Mouse (Mus musculus) forebrain, postnatal 0 days (tissue): ENCODE measurements at regions not wholly inside any gene's neighbourhood (a gene's known extent, or its start where the extent isn't known, plus 50 kb on each side); places are given as distances from the start of the nearest gene placed in this dataset.
"Not testable (repeated sequence)": the region's sequence is repeated elsewhere in the genome, so short reads cannot be mapped to it uniquely, and the experiment has no call there.

ENCODE experiments used
- ATAC-seq: fragments of 200-750 bp; cut with Nextera tagmentation; 2 replicates; pipeline ENCODE4 v1.8.0; 2017; ENCODE audit warnings: mild to moderate bottlenecking, moderate library complexity
- DNase-seq: peaks from one replicate; pipeline ENCODE4 v3.0.0-alpha.2; 2015
- H3K27ac ChIP-seq: fragments of 300-500 bp; sonication (generic); 2 replicates; pipeline ENCODE4 v1.5.1; 2014; ENCODE audit warnings: low read depth, mild to moderate bottlenecking, antibody characterized with exemption, low read length, moderate library complexity, mixed read lengths
- H3K27me3 ChIP-seq: fragments of 300-500 bp; sonication (generic); 2 replicates; pipeline ENCODE4 v1.6.1; 2014; ENCODE audit warnings: mild to moderate bottlenecking, low read length, mixed read lengths; ENCODE audit not compliant: insufficient read depth
- H3K36me3 ChIP-seq: fragments of 300-500 bp; sonication (generic); 2 replicates; pipeline ENCODE4 v1.6.1; 2014; ENCODE audit warnings: mild to moderate bottlenecking, moderate library complexity; ENCODE audit not compliant: insufficient read depth
- H3K4me1 ChIP-seq: fragments of 300-500 bp; sonication (generic); 2 replicates; pipeline ENCODE4 v1.6.1; 2014; ENCODE audit warnings: antibody characterized with exemption; ENCODE audit not compliant: insufficient read depth
- H3K4me2 ChIP-seq: fragments of 300-500 bp; sonication (generic); 2 replicates; pipeline ENCODE4 v1.6.1; 2014; ENCODE audit warnings: low read depth, mild to moderate bottlenecking, moderate library complexity
- H3K4me3 ChIP-seq: fragments of 300-500 bp; sonication (generic); 2 replicates; pipeline ENCODE4 v1.5.1; 2014; ENCODE audit warnings: low read depth, low read length, mixed read lengths
- H3K9ac ChIP-seq: fragments of 300-500 bp; sonication (generic); 2 replicates; pipeline ENCODE4 v1.6.1; 2014; ENCODE audit warnings: mild to moderate bottlenecking
- H3K9me3 ChIP-seq: fragments of 300-500 bp; sonication (generic); 2 replicates; pipeline ENCODE4 v1.6.1; 2016; ENCODE audit warnings: low read length
- CTCF ChIP-seq: sonication (generic); IDR thresholded peaks from 2 replicates; pipeline ENCODE4 v1.5.1; 2016; ENCODE audit warnings: antibody characterized with exemption, control low read depth, low read depth
- WGBS: fragments of 180-500 bp; shearing (Covaris S2); extraction: QIAGEN DNeasy Blood & Tissue Kit; methylation state at CpG from one replicate; pipeline ENCODE4 v1.1.7; 2014; 5-methylcytosine and 5-hydroxymethylcytosine counted together

DNA sequence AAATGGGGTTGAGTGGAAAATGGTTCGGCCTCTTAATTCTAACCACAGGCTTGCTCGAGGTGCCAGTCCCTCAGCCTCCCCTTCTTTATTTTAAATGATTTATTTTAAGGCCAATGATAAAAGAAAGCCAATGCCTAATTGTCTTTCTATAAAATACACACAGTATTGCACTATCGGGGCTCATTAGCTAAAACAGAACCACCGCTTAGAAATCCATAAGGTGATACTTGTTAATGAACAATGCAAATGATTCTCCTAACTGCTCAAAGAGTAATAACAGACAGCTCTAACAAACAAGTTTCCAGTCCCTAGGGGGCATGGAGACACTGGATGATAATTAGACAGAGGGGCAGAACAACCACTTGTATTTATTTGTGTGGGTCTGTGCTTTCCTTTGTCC is 58.8 kb downstream of the Emx2 start:
- Histone ChIP-seq H3K27me3 (no peaks in the 10 kb centered on the region), H3K4me3 (no peak overlapping the region), H3K4me1 (no peaks in the 10 kb centered on the region), H3K9ac (no peak overlapping the region), H3K27ac (no peak overlapping the region), H3K9me3 (no peaks in the 10 kb centered on the region), H3K4me2 (no peak overlapping the region), H3K36me3 (no peaks in the 10 kb centered on the region)
- TF ChIP-seq CTCF: no peak
- DNase-seq (no peak), ATAC-seq (no peak)
- WGBS: 49% methylated on average over 4 of the region's 4 CpGs

DNA sequence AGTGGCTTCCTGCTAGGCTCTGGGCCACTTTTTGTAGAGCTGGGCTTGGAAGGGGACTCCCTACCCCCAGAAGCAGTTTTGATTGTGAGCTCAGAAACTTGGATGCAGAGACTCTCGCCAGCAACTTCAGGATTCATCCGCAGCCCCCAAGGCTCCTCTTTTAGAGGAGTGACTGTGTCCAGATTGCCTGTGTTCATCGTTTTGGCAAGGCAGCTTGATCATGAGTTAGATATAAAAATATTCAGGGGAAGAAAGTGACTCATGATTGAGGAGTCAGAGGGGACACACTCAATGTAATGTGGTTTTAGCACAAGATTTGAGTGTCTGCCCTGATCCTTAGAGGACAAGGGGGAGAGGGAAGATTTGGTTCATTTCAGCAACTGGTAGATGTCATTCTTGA is 61.0 kb downstream of the Emx2 start:
- H3K36me3 ChIP-seq: no peaks in the 10 kb centered on the region
- peaks cover 4% of the 10 kb centered on the region; the same call in 1 of the 2 replicates for H3K4me1 ChIP-seq
- 79% methylated on average over 3 of the region's 3 CpGs for WGBS
- no peaks in the 10 kb centered on the region for H3K27me3 ChIP-seq
- TF ChIP-seq CTCF: no peak
- ATAC-seq (no peak), DNase-seq (no peak)
- H3K4me3 ChIP-seq: no peak overlapping the region
- no peak overlapping the region for H3K27ac ChIP-seq
- no peak overlapping the region for H3K9ac ChIP-seq
- no peak overlapping the region for H3K4me2 ChIP-seq
- no peaks in the 10 kb centered on the region for H3K9me3 ChIP-seq

DNA sequence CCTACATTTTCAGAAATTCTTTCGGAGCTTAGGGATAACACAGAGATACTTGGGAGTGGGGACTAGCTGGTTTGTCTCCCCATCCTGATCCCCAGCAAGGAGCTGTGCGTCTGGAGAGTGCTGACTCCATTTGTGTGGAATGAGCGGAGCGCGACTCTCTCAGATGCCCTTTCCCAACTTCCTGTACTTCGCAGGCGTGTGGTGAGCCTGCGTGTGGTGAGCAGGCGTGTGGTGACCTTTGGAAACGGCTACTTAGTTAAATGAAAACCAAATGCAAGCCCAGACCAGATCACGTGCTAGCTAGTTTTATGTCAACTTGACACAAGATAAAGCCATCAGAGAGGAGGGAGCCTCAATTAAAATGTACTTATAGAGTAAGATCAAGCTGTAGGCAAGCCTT is 64.0 kb downstream of the Emx2 start:
- H3K27ac ChIP-seq: no peak overlapping the region
- no peaks in the 10 kb centered on the region for H3K36me3 ChIP-seq
- H3K4me3 ChIP-seq: no peak overlapping the region
- H3K9me3 ChIP-seq: no peaks in the 10 kb centered on the region
- ATAC-seq: no peak
- WGBS: 91% methylated on average over 11 of the region's 11 CpGs
- no peak overlapping the region for H3K9ac ChIP-seq
- DNase-seq: no peak
- H3K4me1 ChIP-seq: peaks cover 4% of the 10 kb centered on the region; the same call in 1 of the 2 replicates
- H3K4me2 ChIP-seq: no peak overlapping the region
- no peaks in the 10 kb centered on the region for H3K27me3 ChIP-seq
- TF ChIP-seq CTCF: no peak

DNA sequence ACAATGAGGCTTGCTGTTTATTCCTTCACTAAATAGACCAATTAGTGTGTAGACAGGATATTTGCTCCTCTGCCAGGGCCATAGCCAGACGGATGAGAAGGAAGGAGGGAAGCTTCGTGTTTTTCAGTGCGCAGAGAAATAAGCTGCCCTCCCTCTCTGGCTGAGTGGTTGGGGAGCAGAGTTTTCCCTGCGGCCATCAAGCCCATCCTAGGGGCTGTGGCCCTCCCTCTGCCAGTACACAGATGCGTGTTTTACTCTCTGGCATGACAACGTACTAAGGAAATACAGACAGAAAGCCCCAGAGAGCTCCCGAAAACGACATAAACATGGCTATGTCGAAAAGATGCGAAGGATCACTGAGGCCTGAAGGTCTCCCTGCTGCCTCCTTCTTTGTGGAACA is 65.2 kb downstream of the Emx2 start:
- H3K27me3 ChIP-seq: no peaks in the 10 kb centered on the region
- no peak for TF ChIP-seq CTCF
- H3K27ac ChIP-seq: no peak overlapping the region
- no peaks in the 10 kb centered on the region for H3K9me3 ChIP-seq
- 27% methylated on average over 10 of the region's 10 CpGs for WGBS
- ATAC-seq (0 out of 2 replicates have a peak, but pooled peaks have one; percentile 10), DNase-seq (peak; percentile 8)
- H3K36me3 ChIP-seq: no peaks in the 10 kb centered on the region
- no peak overlapping the region for H3K4me3 ChIP-seq
- no peak overlapping the region for H3K9ac ChIP-seq
- peaks cover 4% of the 10 kb centered on the region; the same call in 1 of the 2 replicates for H3K4me1 ChIP-seq
- no peak overlapping the region for H3K4me2 ChIP-seq

DNA sequence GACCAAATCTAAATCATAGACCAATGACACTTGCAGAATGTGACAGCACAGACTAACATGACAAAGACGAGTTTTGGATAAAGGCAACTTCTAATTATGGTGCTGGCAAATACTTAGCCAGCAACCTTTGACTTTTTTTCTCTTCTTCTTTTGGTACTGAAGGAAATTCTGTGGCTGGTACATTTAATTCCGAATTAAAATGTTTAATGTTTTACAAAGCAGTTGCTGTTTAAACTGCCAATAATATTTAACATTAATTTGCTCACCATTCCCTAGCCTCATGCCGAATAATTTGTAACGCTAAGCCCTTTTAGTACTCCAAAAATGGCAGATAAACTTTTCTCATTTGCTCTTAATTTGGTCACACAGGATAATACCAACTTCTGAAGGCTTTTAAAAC is 105.9 kb downstream of the Emx2 start:
- H3K4me1 ChIP-seq: no peaks in the 10 kb centered on the region
- H3K36me3 ChIP-seq: no peaks in the 10 kb centered on the region
- H3K9ac ChIP-seq: no peak overlapping the region
- H3K9me3 ChIP-seq: no peaks in the 10 kb centered on the region
- no peak for ATAC-seq
- no peak overlapping the region for H3K4me2 ChIP-seq
- WGBS: 78% methylated on average over 4 of the region's 4 CpGs
- no peak for TF ChIP-seq CTCF
- H3K27me3 ChIP-seq: no peaks in the 10 kb centered on the region
- H3K4me3 ChIP-seq: no peak overlapping the region
- H3K27ac ChIP-seq: no peak overlapping the region
- DNase-seq: no peak

DNA sequence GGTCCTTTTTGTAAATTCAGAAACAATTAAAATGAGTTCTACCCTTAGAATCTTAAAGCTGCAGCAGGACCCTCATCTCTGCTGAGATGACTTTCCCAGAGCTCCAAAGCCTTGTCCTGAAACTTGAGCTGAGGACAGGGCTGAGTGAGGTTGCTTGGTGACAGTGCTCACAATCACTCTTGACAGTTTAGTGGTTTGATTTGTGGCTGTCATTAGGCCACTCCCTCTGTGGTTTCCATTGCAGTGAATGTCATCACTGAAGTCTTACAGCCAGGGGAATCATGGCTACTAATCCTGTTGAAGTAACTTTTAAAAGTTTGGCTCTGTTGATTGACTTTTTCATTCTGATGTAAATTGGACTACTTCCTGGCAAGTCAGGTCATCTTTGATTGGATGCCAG is 110.7 kb downstream of the Emx2 start:
- no peak for TF ChIP-seq CTCF
- DNase-seq (no peak), ATAC-seq (no peak)
- Histone ChIP-seq H3K4me2 (no peak overlapping the region), H3K27ac (no peak overlapping the region), H3K27me3 (no peaks in the 10 kb centered on the region), H3K9me3 (no peaks in the 10 kb centered on the region), H3K9ac (no peak overlapping the region), H3K4me1 (no peaks in the 10 kb centered on the region), H3K4me3 (no peak overlapping the region), H3K36me3 (no peaks in the 10 kb centered on the region)

DNA sequence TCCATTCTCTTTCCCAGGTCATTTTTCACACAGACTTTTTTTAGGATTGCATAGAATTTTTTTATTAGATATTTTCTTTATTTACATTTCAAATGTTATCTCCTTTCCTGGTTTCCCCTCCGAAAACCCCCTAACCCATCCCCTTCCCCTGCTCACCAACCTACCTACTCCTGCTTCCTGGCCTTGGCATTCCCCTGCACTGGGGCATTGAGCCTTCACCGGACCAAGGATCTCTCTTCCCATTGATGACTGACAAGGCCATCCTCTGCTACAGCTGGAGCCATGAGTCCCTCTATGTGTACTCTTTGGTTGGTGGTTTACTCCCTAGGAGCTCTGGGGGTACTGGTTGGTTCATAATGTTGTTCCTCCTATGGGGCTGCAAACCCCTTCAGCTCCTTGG is 111.4 kb downstream of the Emx2 start:
- WGBS: 96% methylated on average over 2 of the region's 2 CpGs
- H3K9ac ChIP-seq, H3K27ac ChIP-seq, H3K9me3 ChIP-seq, H3K36me3 ChIP-seq, H3K4me1 ChIP-seq, H3K27me3 ChIP-seq, ATAC-seq, H3K4me2 ChIP-seq, H3K4me3 ChIP-seq, DNase-seq: not testable (repeated sequence)

DNA sequence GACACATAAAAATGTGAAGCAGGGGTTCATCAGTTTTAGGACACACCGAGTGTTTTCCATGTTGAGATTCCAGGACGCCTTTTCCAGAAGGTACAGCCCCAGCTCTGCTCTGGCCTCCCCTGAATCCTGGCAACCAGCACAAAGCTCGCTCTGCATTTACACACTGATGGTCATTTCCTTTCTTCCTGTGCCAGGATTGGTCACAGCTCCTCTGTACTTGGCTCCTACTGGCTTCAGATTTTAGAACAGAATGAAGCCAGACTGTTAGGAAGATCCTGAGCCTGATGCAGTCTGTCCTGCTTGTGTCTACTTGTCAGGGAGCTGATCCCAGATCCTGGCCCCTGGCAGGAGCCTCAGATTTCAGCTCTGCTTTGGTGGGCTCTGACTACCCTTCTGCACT is 116.2 kb downstream of the Emx2 start:
- Histone ChIP-seq H3K36me3 (no peaks in the 10 kb centered on the region), H3K4me1 (no peaks in the 10 kb centered on the region), H3K9me3 (no peaks in the 10 kb centered on the region), H3K4me3 (no peak overlapping the region), H3K27me3 (no peaks in the 10 kb centered on the region), H3K27ac (no peak overlapping the region), H3K9ac (no peak overlapping the region), H3K4me2 (no peak overlapping the region)
- TF ChIP-seq CTCF: no peak
- no peak for ATAC-seq
- peak; percentile 21 for DNase-seq
- WGBS: 46% methylated on average over 3 of the region's 3 CpGs
